Mouse (Mus musculus) liver, embryonic 11.5 days (tissue): ENCODE measurements around the gene Olfr155. TPM values are rescaled to one million over a fixed set of nuclear protein-coding genes. Genes with fewer than 3 reads are reported as not detected.
A peak's percentile ranks its signal among the peaks of the same experiment; 100 is the strongest.

Source experiments
- ATAC-seq: fragments of 200-750 bp; cut with Nextera tagmentation; replicated peaks from 2 replicates; pipeline ENCODE4 v1.8.0; 2017; ENCODE audit warnings: moderate number of reproducible peaks, mild to moderate bottlenecking, moderate TSS enrichment, moderate library complexity; ENCODE audit not compliant: low FRiP score
- DNase-seq: peaks from one replicate; pipeline ENCODE4 v3.0.0-alpha.2; 2017; ENCODE audit warnings: low spot score
- H3K27ac ChIP-seq: fragments of 300-500 bp; sonication (generic); 2 replicates; pipeline ENCODE4 v1.5.1; 2014; ENCODE audit warnings: mild to moderate bottlenecking, low read depth, low read length, control low read depth
- H3K27me3 ChIP-seq: fragments of 300-500 bp; sonication (generic); replicated peaks from 2 replicates; pipeline ENCODE4 v1.6.1; 2014; ENCODE audit warnings: low read length, mixed read lengths; ENCODE audit not compliant: control insufficient read depth, insufficient read depth
- H3K36me3 ChIP-seq: fragments of 300-500 bp; sonication (generic); 2 replicates; pipeline ENCODE4 v1.6.1; 2014; ENCODE audit warnings: mild to moderate bottlenecking, low read length, moderate library complexity, mixed read lengths; ENCODE audit not compliant: control insufficient read depth, insufficient read depth
- H3K4me1 ChIP-seq: fragments of 300-500 bp; sonication (generic); replicated peaks from 2 replicates; pipeline ENCODE4 v1.6.1; 2014; ENCODE audit warnings: low read length, mixed read lengths; ENCODE audit not compliant: control insufficient read depth, insufficient read depth
- H3K4me2 ChIP-seq: fragments of 300-500 bp; sonication (generic); 2 replicates; pipeline ENCODE4 v1.6.1; 2014; ENCODE audit warnings: mild to moderate bottlenecking, control low read depth, moderate library complexity
- H3K4me3 ChIP-seq: fragments of 300-500 bp; sonication (generic); 2 replicates; pipeline ENCODE4 v1.5.1; 2014; ENCODE audit warnings: low read depth, low read length, control low read depth
- H3K9ac ChIP-seq: fragments of 300-500 bp; sonication (generic); 2 replicates; pipeline ENCODE4 v1.6.1; 2014; ENCODE audit warnings: low read depth, low read length, control low read depth
- H3K9me3 ChIP-seq: fragments of 300-500 bp; sonication (generic); 2 replicates; pipeline ENCODE4 v1.6.1; 2016; ENCODE audit warnings: low read length, inconsistent platforms, mixed read lengths; ENCODE audit not compliant: control insufficient read depth
- WGBS: fragments of 180-500 bp; shearing (Covaris S2); extraction: QIAGEN DNeasy Blood & Tissue Kit; methylation state at CpG from one replicate; pipeline ENCODE4 v1.1.7; 2014; 5-methylcytosine and 5-hydroxymethylcytosine counted together
- polyA plus RNA-seq: library from polyadenylated mRNA; unstranded; fragments of >200 nt; fragmentation: Nextera tagmentation; extraction: Ambion mirVana; gene quantifications from 2 replicates; pipeline ENCODE4 v1.2.1, GENCODE M21; 2014

Gene Olfr155
- polyA plus RNA-seq, 1 experiment from 2014 or later = not detected

GRCm38 (mm10) chr4:43854101-43854500, 2.7 kb downstream of the Olfr155 start:
- WGBS = 69% methylated on average over 8 of the region's 8 CpGs
- H3K4me1 ChIP-seq = no peaks in the 10 kb centered on the region
- no peak overlapping the region for H3K4me2 ChIP-seq
- H3K9me3 ChIP-seq = no peaks in the 10 kb centered on the region
- ATAC-seq (no peak), DNase-seq (no peak)
- H3K36me3 ChIP-seq = no peaks in the 10 kb centered on the region
- no peak overlapping the region for H3K4me3 ChIP-seq
- H3K27ac ChIP-seq = no peak overlapping the region
- H3K27me3 ChIP-seq = no peaks in the 10 kb centered on the region
- no peak overlapping the region for H3K9ac ChIP-seq

- no peaks in the 10 kb centered on the region for H3K9me3 ChIP-seq
- no peak for ATAC-seq
- H3K4me1 ChIP-seq = no peaks in the 10 kb centered on the region
- H3K9ac ChIP-seq = no peak overlapping the region
- H3K36me3 ChIP-seq = no peaks in the 10 kb centered on the region
- WGBS = 80% methylated on average over 10 of the region's 10 CpGs
- peak; percentile 29 for DNase-seq
- no peaks in the 10 kb centered on the region for H3K27me3 ChIP-seq
- H3K4me3 ChIP-seq = no peak overlapping the region
- no peak overlapping the region for H3K4me2 ChIP-seq
- H3K27ac ChIP-seq = no peak overlapping the region
Observed at GRCm38 (mm10) chr4:43859886-43860285, 8.5 kb downstream of the Olfr155 start.

GRCm38 (mm10) chr4:43860744-43861519, 9.6 kb downstream of the Olfr155 start:
- H3K4me2 ChIP-seq = no peak overlapping the region
- H3K9ac ChIP-seq = no peak overlapping the region
- H3K4me3 ChIP-seq = no peak overlapping the region
- no peak overlapping the region for H3K27ac ChIP-seq
- DNase-seq (peak; percentile 62), ATAC-seq (no peak)
- no peaks in the 10 kb centered on the region for H3K36me3 ChIP-seq
- 14% methylated on average over 14 of the region's 14 CpGs for WGBS
- H3K4me1 ChIP-seq = no peaks in the 10 kb centered on the region
- H3K9me3 ChIP-seq = no peaks in the 10 kb centered on the region
- H3K27me3 ChIP-seq = no peaks in the 10 kb centered on the region

GRCm38 (mm10) chr4:43863298-43863697, 11.9 kb downstream of the Olfr155 start:
- H3K27ac ChIP-seq = no peak overlapping the region
- H3K4me3 ChIP-seq = no peak overlapping the region
- ATAC-seq = no peak
- no peak overlapping the region for H3K4me2 ChIP-seq
- no peaks in the 10 kb centered on the region for H3K27me3 ChIP-seq
- H3K4me1 ChIP-seq = no peaks in the 10 kb centered on the region
- no peak overlapping the region for H3K9ac ChIP-seq
- 53% methylated on average over 4 of the region's 4 CpGs for WGBS
- peak; percentile 24 for DNase-seq
- no peaks in the 10 kb centered on the region for H3K9me3 ChIP-seq
- H3K36me3 ChIP-seq = no peaks in the 10 kb centered on the region

GRCm38 (mm10) chr4:43869821-43870220, 18.5 kb downstream of the Olfr155 start:
- Histone ChIP-seq H3K9ac (no peak overlapping the region), H3K27me3 (no peaks in the 10 kb centered on the region), H3K4me2 (no peak overlapping the region), H3K4me1 (no peaks in the 10 kb centered on the region), H3K27ac (no peak overlapping the region), H3K4me3 (no peak overlapping the region), H3K36me3 (no peaks in the 10 kb centered on the region), H3K9me3 (no peaks in the 10 kb centered on the region)
- 80% methylated on average over 10 of the region's 10 CpGs for WGBS
- DNase-seq (no peak), ATAC-seq (no peak)

- Histone ChIP-seq H3K4me3 (peak overlapping the region; percentile 90; the same call in 1 of the 2 replicates), H3K4me2 (peak overlapping the region; percentile 99)
Observed at GRCm38 (mm10) chr4:43874501-43874900, 23.1 kb downstream of the Olfr155 start.

GRCm38 (mm10) chr4:43875160-43875918, 24.0 kb downstream of the Olfr155 start, which contains the start of gene Reck:
Reck (plus strand) TSS chr4:43875530.
- Histone ChIP-seq H3K27ac (peak within 1 kb of the TSS; percentile 47), H3K4me2 (peak within 1 kb of the TSS; percentile 99), H3K27me3 (no peaks in the 10 kb centered on the region), H3K4me3 (peak within 1 kb of the TSS; percentile 90), H3K9me3 (no peaks in the 10 kb centered on the region), H3K36me3 (no peaks in the 10 kb centered on the region), H3K4me1 (peaks cover 5% of the 10 kb centered on the region; the same call in 1 of the 2 replicates), H3K9ac (peak within 1 kb of the TSS; percentile 75)
- WGBS = under 1% methylated on average over 71 of the region's 73 CpGs
- ATAC-seq (peak; percentile 87), DNase-seq (peak; percentile 93)

More at GRCm38 (mm10) chr4:43874501-43874900, 23.1 kb downstream of the Olfr155 start:
- Histone ChIP-seq H3K27ac (no peak overlapping the region), H3K27me3 (no peaks in the 10 kb centered on the region), H3K36me3 (no peaks in the 10 kb centered on the region), H3K9ac (peak overlapping the region; percentile 75; the same call in 1 of the 2 replicates), H3K4me1 (peaks cover 5% of the 10 kb centered on the region; the same call in 1 of the 2 replicates), H3K9me3 (no peaks in the 10 kb centered on the region)
- no peak for DNase-seq
- no peak for ATAC-seq
- WGBS = 42% methylated on average over 7 of the region's 7 CpGs

- ATAC-seq = peak; percentile 53
- no peak for DNase-seq
- Histone ChIP-seq H3K4me1 (peaks cover 5% of the 10 kb centered on the region; the same call in 1 of the 2 replicates), H3K9me3 (no peaks in the 10 kb centered on the region), H3K4me2 (peak overlapping the region; percentile 99), H3K27me3 (no peaks in the 10 kb centered on the region), H3K4me3 (peak overlapping the region; percentile 90), H3K27ac (peak overlapping the region; percentile 47), H3K36me3 (no peaks in the 10 kb centered on the region), H3K9ac (peak overlapping the region; percentile 75)
- under 1% methylated on average over 20 of the region's 20 CpGs for WGBS
Observed at GRCm38 (mm10) chr4:43875919-43876411, 24.6 kb downstream of the Olfr155 start.
